Mouse (Mus musculus): ENCODE results near the gene Xrcc1.

- TF ChIP-seq NELFE (IDR thresholded peaks at IDR 0.05; ENCODE audit: low read depth, low read length) = no peak
- no peak for TF ChIP-seq POLR2A (IDR thresholded peaks at IDR 0.05; ENCODE audit: low read depth, low read length)
- no peak for TF ChIP-seq CTCF (conservative IDR thresholded peaks at IDR 0.05 in 1 of 2, IDR thresholded peaks at IDR 0.05 in 1 of 2; ENCODE audit: low read depth in 2 of 2, low read length in 2 of 2)
- no peak for TF ChIP-seq TCF12 (IDR thresholded peaks at IDR 0.05; ENCODE audit: low read depth, low read length)
- no peak for TF ChIP-seq ZC3H11A (IDR thresholded peaks at IDR 0.05; ENCODE audit: low read depth, low read length)
- no peak for TF ChIP-seq MAX (IDR thresholded peaks at IDR 0.05; ENCODE audit: low read length)
- no peak for TF ChIP-seq UBTF (IDR thresholded peaks at IDR 0.05; ENCODE audit: low read depth, low read length)
- TF ChIP-seq E2F4 (IDR thresholded peaks at IDR 0.05; ENCODE audit: insufficient replicate concordance, low read depth, low read length) = no peak
- no peak for TF ChIP-seq SMC3 (IDR thresholded peaks at IDR 0.05; ENCODE audit: low read depth, low read length)
- TF ChIP-seq MXI1 (IDR thresholded peaks at IDR 0.05; ENCODE audit: low read depth, low read length) = no peak
Observed at GRCm38 (mm10) chr7:24517654-24518053, 28.4 kb upstream of the Xrcc1 start.
